In genomic region chr2:69275875-69276274, GRCm38 (mm10) we compare ENCODE assay signal across 11 mouse cellular contexts.
A peak's percentile ranks its signal among the peaks of the same experiment; 100 is the strongest.
DNase-seq lines count a peak whose midpoint lies in the region; ATAC-seq and TF ChIP-seq lines count a peak whose summit lies in the region.
"Had no signal": no experiment of that assay in that cellular context is flagged by ENCODE, and none has a peak within 500 bp of the region (broad histone marks: within the 10 kb centered on the region; RNA-seq: fewer than 3 reads in every experiment).

No protein-coding gene starts in this region.

- ATAC-seq in liver, postnatal 0 days = no peak
- ATAC-seq in CD4-positive, CD25-positive, alpha-beta regulatory T cell, adult 4 months = no peak

- 0 out of 2 replicates have a peak, but pooled peaks cover 4% of the 10 kb centered on the region for H3K36me3 ChIP-seq in liver, postnatal 0 days (replicated peaks; ENCODE audit: insufficient read depth, low read length)
- H3K36me3 ChIP-seq: embryonic facial prominence, embryonic 15.5 days; limb, embryonic 15.5 days had no signal

- intact Hi-C loops in left cerebral cortex, adult 2 months (cut with DNase I) = loop anchor here (1.0 kb wide), 1 partner anchor 152 kb away; no protein-coding TSS in a partner anchor
- intact Hi-C loops in left cerebral cortex, postnatal 36 days (cut with DNase I) = loop anchor here (5.0 kb wide), 1 partner anchor 156 kb away; no protein-coding TSS in a partner anchor

- 11% methylated on average over 1 of the region's 1 CpGs for WGBS in liver, postnatal 0 days (ENCODE audit: insufficient replicate concordance)

- no peak overlapping the region for H3K4me3 ChIP-seq in left cerebral cortex, adult 2 months
- H3K4me3 ChIP-seq in cortical plate, adult 2 months (ENCODE audit: insufficient read depth, low read length) = no peak overlapping the region
- no peak overlapping the region for H3K4me3 ChIP-seq in liver, postnatal 0 days (ENCODE audit: low read depth, low read length)
- H3K4me3 ChIP-seq: embryonic facial prominence, embryonic 15.5 days; limb, embryonic 15.5 days had no signal

- H3K27me3 ChIP-seq in liver, postnatal 0 days (ENCODE audit: insufficient read depth, low read length) = no peaks in the 10 kb centered on the region
- H3K27me3 ChIP-seq: embryonic facial prominence, embryonic 15.5 days; limb, embryonic 15.5 days had no signal

- TF ChIP-seq POLR2A in cortical plate, adult 2 months (IDR thresholded peaks at IDR 0.05; ENCODE audit: extremely low read depth, insufficient read depth, low read length) = no peak

- H3K9ac ChIP-seq in liver, postnatal 0 days (replicated peaks) = no peak overlapping the region
- H3K9ac ChIP-seq: embryonic facial prominence, embryonic 15.5 days; limb, embryonic 15.5 days had no signal

- peak; percentile 56 for TF ChIP-seq CTCF in left cerebral cortex, adult 2 months (IDR thresholded peaks at IDR 0.05)
- TF ChIP-seq CTCF in cortical plate, adult 2 months (IDR thresholded peaks at IDR 0.05; ENCODE audit: extremely low read depth, insufficient read depth, low read length) = peak; percentile 38; the same call in 1 of the 2 replicates
- peak; percentile 58 for TF ChIP-seq CTCF in liver, postnatal 0 days (IDR thresholded peaks at IDR 0.05; ENCODE audit: low read depth)

- H3K4me1 ChIP-seq in cortical plate, adult 2 months (ENCODE audit: control insufficient read depth, insufficient read depth, low read length) = no peaks in the 10 kb centered on the region
- no peaks in the 10 kb centered on the region for H3K4me1 ChIP-seq in liver, postnatal 0 days (ENCODE audit: insufficient read depth)
- H3K4me1 ChIP-seq: embryonic facial prominence, embryonic 15.5 days; limb, embryonic 15.5 days had no signal

- no peak for DNase-seq in left cerebral cortex, adult 2 months (ENCODE audit: extremely low spot score in 1 of 2, low spot score in 2 of 2)
- DNase-seq in left cerebral cortex, postnatal 36 days (ENCODE audit: low spot score in 2 of 2) = no peak
- peak; percentile 20 for DNase-seq in MN1 (ENCODE audit: low spot score)
- no peak for DNase-seq in liver, postnatal 0 days
- DNase-seq in gastrocnemius, adult 18-20 months (ENCODE audit: low spot score) = no peak
- DNase-seq in heart, adult 11 months = no peak
- DNase-seq: thymus, postnatal 36 days had no signal

- H3K9me3 ChIP-seq in liver, postnatal 0 days (ENCODE audit: low read length) = no peaks in the 10 kb centered on the region
- H3K9me3 ChIP-seq: embryonic facial prominence, embryonic 15.5 days; limb, embryonic 15.5 days had no signal

- H3K27ac ChIP-seq in left cerebral cortex, adult 2 months = no peak overlapping the region
- no peak overlapping the region for H3K27ac ChIP-seq in cortical plate, adult 2 months (ENCODE audit: insufficient read depth, low read length)
- no peak overlapping the region for H3K27ac ChIP-seq in liver, postnatal 0 days (ENCODE audit: low read depth)
- H3K27ac ChIP-seq: embryonic facial prominence, embryonic 15.5 days; limb, embryonic 15.5 days had no signal

- H3K4me2 ChIP-seq in liver, postnatal 0 days (ENCODE audit: low read depth, low read length) = no peak overlapping the region
- H3K4me2 ChIP-seq: embryonic facial prominence, embryonic 15.5 days; limb, embryonic 15.5 days had no signal

- TF ChIP-seq EP300 in liver, postnatal 0 days (IDR thresholded peaks at IDR 0.05; ENCODE audit: low read depth) = no peak
